28 mouse cellular contexts compared by ENCODE assay signal in genomic region chr13:41291466-41291974, GRCm38 (mm10). TPM values are rescaled to one million over a fixed set of nuclear protein-coding genes. Genes with fewer than 3 reads are reported as not detected.
DNase-seq lines count a peak whose midpoint lies in the region; ATAC-seq lines count a peak whose summit lies in the region.
"Had no signal": no experiment of that assay in that cellular context is flagged by ENCODE, and none has a peak within 500 bp of the region (broad histone marks: within the 10 kb centered on the region; RNA-seq: fewer than 3 reads in every experiment).

No protein-coding gene starts in this region.

- peak; percentile 76 for DNase-seq in A20 (ENCODE audit: low read depth, low spot score)
- DNase-seq in B cell, adult 2 months = peak; percentile 25 to 41
- peak; percentile 56 for DNase-seq in splenic B cell, adult 2 months (ENCODE audit: low read depth, low spot score)
- no peak for DNase-seq in gastrocnemius, adult 18-20 months (ENCODE audit: low spot score)
- DNase-seq in adipocyte (ENCODE audit: low spot score) = no peak
- no peak for DNase-seq in left cerebral cortex, adult 18-20 months (ENCODE audit: low spot score in 2 of 2)
- DNase-seq: adrenal gland, adult 2 months; adrenal gland, postnatal 10 days; adrenal gland, postnatal 25 days; cerebellum, adult 11 months; cerebellum, adult 18-20 months; cerebellum, adult 8-10 months; cerebellum, adult 9-11 months; cerebellum, postnatal 14 days; cerebellum, postnatal 36 days; embryo, embryonic 11 days had no signal

- no peaks in the 10 kb centered on the region for H3K36me3 ChIP-seq in splenic B cell, adult 2 months (ENCODE audit: control insufficient read depth, insufficient read depth, low read length, poor library complexity, severe bottlenecking)
- H3K36me3 ChIP-seq: embryonic facial prominence, embryonic 13.5 days; embryonic facial prominence, embryonic 15.5 days; forebrain, embryonic 10.5 days; forebrain, embryonic 12.5 days; G1E had no signal

- no peaks in the 10 kb centered on the region for H3K27me3 ChIP-seq in splenic B cell, adult 2 months (ENCODE audit: control insufficient read depth, insufficient read depth, low read length, poor library complexity, severe bottlenecking)
- H3K27me3 ChIP-seq: embryonic facial prominence, embryonic 13.5 days; embryonic facial prominence, embryonic 15.5 days; forebrain, embryonic 12.5 days had no signal

- peak; percentile 58 for ATAC-seq in granulocyte monocyte progenitor cell, adult 5-6 weeks (replicated peaks; ENCODE audit: poor library complexity, severe bottlenecking)
- ATAC-seq: activated CD4-positive, CD25-positive, alpha-beta regulatory T cell, adult 4 months; forebrain, embryonic 14.5 days; forebrain, embryonic 16.5 days; Patski had no signal

RNA-seq across cellular contexts. Expression of gene Gm17364, which starts 17.7 kb away (rescaled TPM):
- not detected in 2 replicates for total RNA-seq in granulocyte monocyte progenitor cell, adult 5-6 weeks (2014; fragmentation: Nextera tagmentation)
- not detected in 2 replicates for total RNA-seq in granulocyte monocyte progenitor cell, adult 5-6 weeks (2017)
- not detected for total RNA-seq in gastrocnemius, adult 18-20 months (2021)
- total RNA-seq in left cerebral cortex, adult 18-20 months (2021) = not detected
- total RNA-seq: adrenal gland, adult 2 months; adrenal gland, postnatal 10 days; adrenal gland, postnatal 25 days; adrenal gland, postnatal 4 days; common myeloid progenitor, adult 5-6 weeks; G1E had no signal

RNA-seq across cellular contexts. Expression of gene Smim13, which starts 41.9 kb away (rescaled TPM):
- 13.7 and 14.0 TPM in 2 replicates for total RNA-seq in granulocyte monocyte progenitor cell, adult 5-6 weeks (2014; fragmentation: Nextera tagmentation)
- 12.1 and 14.8 TPM in 2 replicates for total RNA-seq in granulocyte monocyte progenitor cell, adult 5-6 weeks (2017)
- total RNA-seq in gastrocnemius, adult 18-20 months (2021) = 10 to 100 TPM; 37.3 to 37.5 TPM
- 100 to 1,000 TPM; 176 to 180 TPM for total RNA-seq in left cerebral cortex, adult 18-20 months (2021)

Comparison
In these comparisons a context has a peak if more than half of its experiments do, and no peak if none do; other contexts are left out.
1. DNase-seq: peak in A20 (single experiment), B cell, adult 2 months (2 of 2) and splenic B cell, adult 2 months (single experiment); none in gastrocnemius, adult 18-20 months (single experiment), adipocyte (single experiment) and left cerebral cortex, adult 18-20 months (0 of 2).
2. RNA of gene Smim13, which starts 41.9 kb away (total RNA-seq): 176 to 180 TPM in left cerebral cortex, adult 18-20 months; 37.3 to 37.5 TPM in gastrocnemius, adult 18-20 months and 12.1 to 14.8 TPM in granulocyte monocyte progenitor cell, adult 5-6 weeks; every median in the first group is over 4 times any median in the second.